Comparison of ENCODE assay signal across 11 mouse cellular contexts in genomic region chr4:106745862-106746261, GRCm38 (mm10). TPM values are rescaled to one million over a fixed set of nuclear protein-coding genes. Genes with fewer than 3 reads are reported as not detected.
"Had no signal": no experiment of that assay in that cellular context is flagged by ENCODE, and none has a peak within 500 bp of the region (broad histone marks: within the 10 kb centered on the region; RNA-seq: fewer than 3 reads in every experiment).

No protein-coding gene starts in this region.

- DNase-seq: kidney, adult 18-20 months; kidney, postnatal 10 days; kidney, postnatal 4 days; left cerebral cortex, postnatal 4 days; lung, embryonic 14.5 days; lung, postnatal 10 days; thymus, postnatal 4 days had no signal

RNA-seq across cellular contexts. Expression of gene Fam151a, which starts 12.2 kb away (rescaled TPM):
- total RNA-seq: layer of hippocampus, postnatal 10 days; left cerebral cortex, postnatal 4 days; liver, adult 2 months; megakaryocyte-erythroid progenitor cell, adult 5-6 weeks; neutrophil, adult 5-6 weeks had no signal

RNA-seq across cellular contexts. Expression of gene Mroh7, which starts 15.1 kb away (rescaled TPM):
- total RNA-seq: megakaryocyte-erythroid progenitor cell, adult 5-6 weeks; neutrophil, adult 5-6 weeks had no signal
